ENCODE assay signal across 8 mouse cellular contexts in the genomic region with DNA sequence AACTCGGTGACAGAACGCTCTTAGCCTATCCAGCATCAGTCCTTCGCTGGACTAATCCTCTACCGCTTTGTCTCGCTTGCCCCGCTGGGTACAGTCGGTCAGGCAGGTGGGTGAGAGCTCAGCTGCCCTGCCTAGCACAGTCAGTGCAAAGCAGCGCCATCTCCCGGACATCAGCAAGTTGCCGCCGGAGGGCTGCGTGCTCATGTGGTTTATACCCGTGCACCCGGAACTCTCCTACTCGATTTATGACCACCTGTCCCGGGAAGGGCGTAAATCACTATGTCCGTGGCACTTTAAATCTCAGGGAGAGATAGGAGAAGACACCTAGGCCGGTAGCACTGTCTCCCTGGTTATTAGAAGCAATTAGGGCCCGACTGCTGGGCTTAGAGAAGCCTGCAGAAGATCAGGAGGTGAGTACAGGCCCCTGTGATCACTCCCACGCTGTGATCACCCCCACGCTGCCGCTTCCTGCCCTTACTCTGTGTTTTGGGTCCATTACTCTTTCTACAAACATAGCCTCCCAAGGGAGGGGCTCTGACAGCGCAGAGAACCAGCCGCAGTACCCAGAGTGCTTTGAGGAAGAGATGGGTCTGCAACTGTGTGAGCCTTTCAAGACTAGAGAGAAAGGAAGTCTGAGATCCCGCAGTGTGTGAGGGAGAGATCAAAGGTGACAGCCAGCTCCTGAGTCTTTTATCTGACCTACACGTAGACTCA. TPM values are rescaled to one million over a fixed set of nuclear protein-coding genes. Genes with fewer than 3 reads are reported as not detected.
DNase-seq lines count a peak whose midpoint lies in the region; ATAC-seq and TF ChIP-seq lines count a peak whose summit lies in the region.

No protein-coding gene starts in this region.

- H3K4me3 ChIP-seq in layer of hippocampus, adult 2 months = no peak overlapping the region
- no peak overlapping the region for H3K4me3 ChIP-seq in heart, embryonic 11.5 days (ENCODE audit: low read depth, low read length)
- no peak overlapping the region for H3K4me3 ChIP-seq in kidney, embryonic 14.5 days (ENCODE audit: low read length)
- H3K4me3 ChIP-seq in small intestine, adult 2 months (ENCODE audit: low read depth, low read length) = peak overlapping the region; percentile 24

- no peak for TF ChIP-seq POLR2A in small intestine, adult 2 months (IDR thresholded peaks at IDR 0.05; ENCODE audit: low read depth, low read length)

- H3K36me3 ChIP-seq in heart, embryonic 11.5 days (ENCODE audit: control insufficient read depth, insufficient read depth, low read length) = no peaks in the 10 kb centered on the region
- no peaks in the 10 kb centered on the region for H3K36me3 ChIP-seq in kidney, embryonic 14.5 days (ENCODE audit: control insufficient read depth, insufficient read depth, low read length)
- H3K36me3 ChIP-seq in small intestine, adult 2 months (ENCODE audit: control insufficient read depth, insufficient read depth, low read length) = no peaks in the 10 kb centered on the region

- H3K27me3 ChIP-seq in heart, embryonic 11.5 days (ENCODE audit: control insufficient read depth, insufficient read depth, low read length) = no peaks in the 10 kb centered on the region
- peaks cover 10% of the 10 kb centered on the region for H3K27me3 ChIP-seq in kidney, embryonic 14.5 days (ENCODE audit: control insufficient read depth, insufficient read depth, low read length)
- no peaks in the 10 kb centered on the region for H3K27me3 ChIP-seq in small intestine, adult 2 months (ENCODE audit: control insufficient read depth, insufficient read depth, low read length)

- WGBS in heart, embryonic 11.5 days (ENCODE audit: insufficient replicate concordance) = 17% methylated on average over 27 of the region's 27 CpGs
- 6% methylated on average over 27 of the region's 27 CpGs for WGBS in kidney, embryonic 14.5 days
- WGBS in small intestine, adult 2 months = 11% methylated on average over 27 of the region's 27 CpGs

- H3K4me2 ChIP-seq in heart, embryonic 11.5 days = peak overlapping the region; percentile 36; the same call in 1 of the 2 replicates
- peak overlapping the region; percentile 17; the same call in 1 of the 2 replicates for H3K4me2 ChIP-seq in kidney, embryonic 14.5 days (replicated peaks; ENCODE audit: low read depth, low read length)

- no peak for ATAC-seq in heart, embryonic 11.5 days (replicated peaks; ENCODE audit: insufficient number of reproducible peaks, low FRiP score, low TSS enrichment)
- ATAC-seq in kidney, embryonic 14.5 days (ENCODE audit: low FRiP score, low TSS enrichment) = peak; percentile 84

- H3K27ac ChIP-seq in layer of hippocampus, adult 2 months = no peak overlapping the region
- no peak overlapping the region for H3K27ac ChIP-seq in heart, embryonic 11.5 days (ENCODE audit: low read depth, low read length)
- no peak overlapping the region for H3K27ac ChIP-seq in kidney, embryonic 14.5 days (ENCODE audit: low read depth, low read length)
- no peak overlapping the region for H3K27ac ChIP-seq in small intestine, adult 2 months (ENCODE audit: insufficient read depth, low read depth, low read length)

- H3K4me1 ChIP-seq in heart, embryonic 11.5 days (ENCODE audit: control insufficient read depth, insufficient read depth, low read length) = no peaks in the 10 kb centered on the region
- H3K4me1 ChIP-seq in kidney, embryonic 14.5 days (ENCODE audit: control insufficient read depth, insufficient read depth, low read length) = peaks cover 6% of the 10 kb centered on the region; the same call in 1 of the 2 replicates
- H3K4me1 ChIP-seq in small intestine, adult 2 months (ENCODE audit: control insufficient read depth, insufficient read depth, insufficient read length, low read length) = peaks cover 6% of the 10 kb centered on the region; the same call in 1 of the 2 replicates

- no peaks in the 10 kb centered on the region for H3K9me3 ChIP-seq in heart, embryonic 11.5 days (replicated peaks; ENCODE audit: control insufficient read depth, low read length)
- H3K9me3 ChIP-seq in kidney, embryonic 14.5 days (ENCODE audit: control insufficient read depth, low read length) = no peaks in the 10 kb centered on the region

- H3K9ac ChIP-seq in heart, embryonic 11.5 days (ENCODE audit: low read depth, low read length) = no peak overlapping the region
- H3K9ac ChIP-seq in kidney, embryonic 14.5 days (ENCODE audit: low read depth, low read length) = 0 out of 2 replicates have a peak overlapping the region, but pooled peaks have one; percentile 18

- DNase-seq in layer of hippocampus, adult 2 months (ENCODE audit: low spot score in 2 of 2) = peak; percentile 7 to 13
- DNase-seq in layer of hippocampus, adult 8-10 months (ENCODE audit: low spot score in 2 of 2) = no peak
- peak; percentile 22 for DNase-seq in brain, adult 2 months (ENCODE audit: low read depth, low spot score)
- DNase-seq in lung, postnatal 14 days = peak; percentile 65
- no peak for DNase-seq in adipocyte (ENCODE audit: low spot score)

- TF ChIP-seq CTCF in layer of hippocampus, adult 2 months (conservative IDR thresholded peaks at IDR 0.05) = peak; percentile 66
- TF ChIP-seq CTCF in small intestine, adult 2 months (IDR thresholded peaks at IDR 0.05; ENCODE audit: extremely low read depth, insufficient read length, insufficient replicate concordance, low read depth, low read length) = peak; percentile 56; the same call in 1 of the 2 replicates

RNA-seq across cellular contexts. Expression of a gene that starts 17.8 kb away (rescaled TPM):
- under 1 TPM in 1 of 2 experiments, not detected in 1; 0.28 TPM for total RNA-seq in layer of hippocampus, adult 2 months (2021)
- under 1 TPM in 1 of 4 experiments, not detected in 3; 0.19 TPM for total RNA-seq in layer of hippocampus, adult 8-10 months (2022)
- polyA plus RNA-seq in heart, embryonic 11.5 days (2014; fragmentation: Nextera tagmentation; extraction: Ambion mirVana) = 0.07 TPM in 1 of 2 replicates, not detected in the other
- polyA plus RNA-seq in kidney, embryonic 14.5 days (2014; fragmentation: Nextera tagmentation; extraction: Ambion mirVana) = 0.28 and 0.41 TPM in 2 replicates
- polyA plus RNA-seq in small intestine, adult 2 months (2012; rRNA removed) = 0.68 and 1.2 TPM in 2 replicates

RNA-seq across cellular contexts. Expression of a gene that starts 52.9 kb away (rescaled TPM):
- 100 to 1,000 TPM; 103 to 120 TPM for total RNA-seq in layer of hippocampus, adult 2 months (2021)
- total RNA-seq in layer of hippocampus, adult 8-10 months (2022) = 100 to 1,000 TPM; 104 to 131 (median 119) TPM
- polyA plus RNA-seq in heart, embryonic 11.5 days (2014; fragmentation: Nextera tagmentation; extraction: Ambion mirVana) = 97.0 and 104 TPM in 2 replicates
- 177 and 178 TPM in 2 replicates for polyA plus RNA-seq in kidney, embryonic 14.5 days (2014; fragmentation: Nextera tagmentation; extraction: Ambion mirVana)
- polyA plus RNA-seq in small intestine, adult 2 months (2012; rRNA removed) = 332 and 352 TPM in 2 replicates

Comparison
In these comparisons a context has a peak if more than half of its experiments do, and no peak if none do; other contexts are left out.
1. DNase-seq: peak in layer of hippocampus, adult 2 months (2 of 2), brain, adult 2 months (single experiment) and lung, postnatal 14 days (single experiment); none in layer of hippocampus, adult 8-10 months (0 of 2) and adipocyte (single experiment).